8 mouse cellular contexts compared by ENCODE assay signal in genomic region chr4:144980811-144981551, GRCm38 (mm10).
DNase-seq lines count a peak whose midpoint lies in the region; ATAC-seq and TF ChIP-seq lines count a peak whose summit lies in the region.

No protein-coding gene starts in this region.

- H3K36me3 ChIP-seq in heart, embryonic 11.5 days (ENCODE audit: control insufficient read depth, insufficient read depth, low read length): peaks cover 5% of the 10 kb centered on the region; the same call in 1 of the 2 replicates
- H3K36me3 ChIP-seq in limb, embryonic 12.5 days: peaks cover 12% of the 10 kb centered on the region; the same call in 1 of the 2 replicates
- H3K36me3 ChIP-seq in forebrain, embryonic 16.5 days (ENCODE audit: control insufficient read depth, insufficient read depth): no peaks in the 10 kb centered on the region
- H3K36me3 ChIP-seq in midbrain, postnatal 0 days (ENCODE audit: insufficient read depth, low read length): 0 out of 2 replicates have a peak, but pooled peaks cover 10% of the 10 kb centered on the region

- H3K4me3 ChIP-seq in heart, embryonic 11.5 days (ENCODE audit: low read depth, low read length): no peak overlapping the region
- H3K4me3 ChIP-seq in limb, embryonic 12.5 days (replicated peaks): no peak overlapping the region
- no peak overlapping the region for H3K4me3 ChIP-seq in forebrain, embryonic 16.5 days (replicated peaks; ENCODE audit: low read length)
- no peak overlapping the region for H3K4me3 ChIP-seq in midbrain, postnatal 0 days (ENCODE audit: low read depth, low read length)

- no peak overlapping the region for H3K27ac ChIP-seq in heart, embryonic 11.5 days (ENCODE audit: low read depth, low read length)
- peak overlapping the region; percentile 80 for H3K27ac ChIP-seq in limb, embryonic 12.5 days
- no peak overlapping the region for H3K27ac ChIP-seq in forebrain, embryonic 16.5 days (ENCODE audit: low read length)
- no peak overlapping the region for H3K27ac ChIP-seq in midbrain, postnatal 0 days (ENCODE audit: low read depth, low read length)

- no peak for TF ChIP-seq CTCF in midbrain, postnatal 0 days (IDR thresholded peaks at IDR 0.05)

- 40% methylated on average over 8 of the region's 8 CpGs for WGBS in heart, embryonic 11.5 days (ENCODE audit: insufficient replicate concordance)
- WGBS in limb, embryonic 12.5 days: 16% methylated on average over 8 of the region's 8 CpGs
- 71% methylated on average over 8 of the region's 8 CpGs for WGBS in forebrain, embryonic 16.5 days
- WGBS in midbrain, postnatal 0 days: 68% methylated on average over 8 of the region's 8 CpGs

- peaks cover 16% of the 10 kb centered on the region for H3K4me1 ChIP-seq in heart, embryonic 11.5 days (ENCODE audit: control insufficient read depth, insufficient read depth, low read length)
- H3K4me1 ChIP-seq in limb, embryonic 12.5 days (replicated peaks): peaks cover 58% of the 10 kb centered on the region
- no peaks in the 10 kb centered on the region for H3K4me1 ChIP-seq in forebrain, embryonic 16.5 days (replicated peaks; ENCODE audit: control insufficient read depth, insufficient read depth, low read length)
- no peaks in the 10 kb centered on the region for H3K4me1 ChIP-seq in midbrain, postnatal 0 days (ENCODE audit: insufficient read depth, low read length)

- peak; percentile 99 for DNase-seq in heart, adult 11 months
- DNase-seq in adrenal gland, adult 18-20 months (ENCODE audit: low spot score in 2 of 2): peak; percentile 51 to 52
- DNase-seq in heart, adult 9 months (ENCODE audit: low spot score in 2 of 2): peak; percentile 86 to 87
- peak; percentile 21 for DNase-seq in naive thymus-derived CD4-positive, alpha-beta T cell, adult 2 months (ENCODE audit: low read depth)
- no peak for DNase-seq in midbrain, postnatal 0 days (ENCODE audit: low spot score)

- H3K9me3 ChIP-seq in heart, embryonic 11.5 days (replicated peaks; ENCODE audit: control insufficient read depth, low read length): no peaks in the 10 kb centered on the region
- H3K9me3 ChIP-seq in limb, embryonic 12.5 days: no peaks in the 10 kb centered on the region
- H3K9me3 ChIP-seq in forebrain, embryonic 16.5 days (ENCODE audit: control insufficient read depth, low read length): no peaks in the 10 kb centered on the region
- no peaks in the 10 kb centered on the region for H3K9me3 ChIP-seq in midbrain, postnatal 0 days (ENCODE audit: low read length)

- H3K9ac ChIP-seq in heart, embryonic 11.5 days (ENCODE audit: low read depth, low read length): no peak overlapping the region
- H3K9ac ChIP-seq in limb, embryonic 12.5 days (replicated peaks): no peak overlapping the region
- no peak overlapping the region for H3K9ac ChIP-seq in forebrain, embryonic 16.5 days (replicated peaks; ENCODE audit: low read depth, low read length)
- no peak overlapping the region for H3K9ac ChIP-seq in midbrain, postnatal 0 days (replicated peaks; ENCODE audit: low read length, poor library complexity, severe bottlenecking)

- ATAC-seq in heart, embryonic 11.5 days (replicated peaks; ENCODE audit: insufficient number of reproducible peaks, low FRiP score, low TSS enrichment): no peak
- peak; percentile 54; the same call in 1 of the 2 replicates for ATAC-seq in limb, embryonic 12.5 days (ENCODE audit: insufficient number of reproducible peaks, insufficient read depth, low FRiP score, low TSS enrichment, low read depth)
- no peak for ATAC-seq in forebrain, embryonic 16.5 days
- ATAC-seq in midbrain, postnatal 0 days (ENCODE audit: low FRiP score): no peak

- no peaks in the 10 kb centered on the region for H3K27me3 ChIP-seq in heart, embryonic 11.5 days (ENCODE audit: control insufficient read depth, insufficient read depth, low read length)
- no peaks in the 10 kb centered on the region for H3K27me3 ChIP-seq in limb, embryonic 12.5 days
- no peaks in the 10 kb centered on the region for H3K27me3 ChIP-seq in forebrain, embryonic 16.5 days (replicated peaks; ENCODE audit: control insufficient read depth, insufficient read depth, low read length)
- no peaks in the 10 kb centered on the region for H3K27me3 ChIP-seq in midbrain, postnatal 0 days (ENCODE audit: insufficient read depth, low read length)

- H3K4me2 ChIP-seq in heart, embryonic 11.5 days: no peak overlapping the region
- peak overlapping the region; percentile 23; the same call in 1 of the 2 replicates for H3K4me2 ChIP-seq in limb, embryonic 12.5 days
- no peak overlapping the region for H3K4me2 ChIP-seq in forebrain, embryonic 16.5 days (ENCODE audit: low read length)
- no peak overlapping the region for H3K4me2 ChIP-seq in midbrain, postnatal 0 days (ENCODE audit: low read depth, low read length, poor library complexity, severe bottlenecking)
